Mouse (Mus musculus) midbrain, embryonic 12.5 days (tissue): ENCODE results near the gene Acot1. TPM values are rescaled to one million over a fixed set of nuclear protein-coding genes. Genes with fewer than 3 reads are reported as not detected.
"Not testable (repeated sequence)": the region's sequence is repeated elsewhere in the genome, so short reads cannot be mapped to it uniquely, and the experiment has no call there.

Source experiments
- ATAC-seq: fragments of 200-750 bp; cut with Nextera tagmentation; 2 replicates; pipeline ENCODE4 v1.8.0; 2017; ENCODE audit warnings: low read depth, moderate TSS enrichment, moderate library complexity; ENCODE audit not compliant: low FRiP score
- H3K27ac ChIP-seq: fragments of 300-500 bp; sonication (generic); replicated peaks from 2 replicates; pipeline ENCODE4 v1.5.1; 2016; ENCODE audit warnings: mild to moderate bottlenecking
- H3K27me3 ChIP-seq: fragments of 300-500 bp; sonication (generic); 2 replicates; pipeline ENCODE4 v1.6.1; 2016; ENCODE audit warnings: mild to moderate bottlenecking
- H3K36me3 ChIP-seq: fragments of 300-500 bp; sonication (generic); 2 replicates; pipeline ENCODE4 v1.6.1; 2016
- H3K4me1 ChIP-seq: fragments of 300-500 bp; sonication (generic); 2 replicates; pipeline ENCODE4 v1.6.1; 2016
- H3K4me2 ChIP-seq: fragments of 300-500 bp; sonication (generic); replicated peaks from 2 replicates; pipeline ENCODE4 v1.6.1; 2016; ENCODE audit warnings: mild to moderate bottlenecking, moderate library complexity
- H3K4me3 ChIP-seq: fragments of 300-500 bp; sonication (generic); 2 replicates; pipeline ENCODE4 v1.5.1; 2016; ENCODE audit warnings: mild to moderate bottlenecking
- H3K9ac ChIP-seq: fragments of 300-500 bp; sonication (generic); replicated peaks from 2 replicates; pipeline ENCODE4 v1.6.1; 2016; ENCODE audit warnings: mild to moderate bottlenecking, moderate library complexity
- H3K9me3 ChIP-seq: fragments of 300-500 bp; sonication (generic); 2 replicates; pipeline ENCODE4 v1.6.1; 2016; ENCODE audit warnings: mild to moderate bottlenecking
- WGBS: fragments of 180-500 bp; shearing (Covaris S2); methylation state at CpG from one replicate; pipeline ENCODE4 v1.1.7; 2016; 5-methylcytosine and 5-hydroxymethylcytosine counted together
- polyA plus RNA-seq: library from polyadenylated mRNA; unstranded; fragments of >200 nt; fragmentation: Nextera tagmentation; extraction: Ambion mirVana; gene quantifications from 2 replicates; pipeline ENCODE4 v1.2.1, GENCODE M21; 2016

The Acot1 gene
- polyA plus RNA-seq, 1 experiment from 2014 or later: 50.8 TPM

DNA sequence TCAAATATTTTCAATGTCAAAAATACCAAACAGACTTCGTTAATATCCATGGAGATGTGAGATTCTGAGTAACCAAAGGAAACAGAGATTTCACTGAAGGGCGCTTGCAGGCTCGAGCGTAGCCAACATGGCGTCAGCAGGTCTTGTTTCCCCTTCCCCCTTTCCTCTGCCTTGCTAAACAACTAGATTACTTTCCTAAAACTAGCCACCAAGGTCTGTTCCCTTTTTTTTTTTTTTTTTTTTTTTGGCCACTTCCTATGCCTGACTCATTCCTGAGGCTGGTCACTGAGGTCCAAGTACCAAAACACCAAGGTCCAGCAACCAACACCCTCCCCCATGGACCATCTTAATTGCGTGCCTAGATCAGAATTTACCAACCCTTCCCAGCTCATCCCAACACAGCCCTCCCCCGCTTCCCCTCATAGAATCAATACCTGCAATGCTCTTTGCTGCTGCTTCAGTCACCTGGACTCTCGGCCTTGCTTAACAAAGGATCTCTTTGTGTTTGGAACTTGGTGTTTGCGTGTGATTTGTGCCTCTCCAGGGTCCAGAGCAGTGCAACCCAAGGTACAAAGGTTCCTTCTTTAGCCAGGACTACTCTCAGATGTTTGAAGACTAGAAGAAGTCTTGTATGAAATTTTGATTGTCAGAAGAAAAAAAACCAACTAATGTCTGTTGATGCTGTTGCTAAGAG is 13.9 kb downstream of the Acot1 start:
- no peaks in the 10 kb centered on the region for H3K4me1 ChIP-seq
- no peak for ATAC-seq
- no peak overlapping the region for H3K27ac ChIP-seq
- no peak overlapping the region for H3K4me3 ChIP-seq
- whole genome bisulfite sequencing: 83% methylated on average over 9 of the region's 9 CpGs
- H3K9ac ChIP-seq: no peak overlapping the region
- H3K36me3 ChIP-seq: no peaks in the 10 kb centered on the region
- H3K27me3 ChIP-seq: no peaks in the 10 kb centered on the region
- no peak overlapping the region for H3K4me2 ChIP-seq
- H3K9me3 ChIP-seq: no peaks in the 10 kb centered on the region

DNA sequence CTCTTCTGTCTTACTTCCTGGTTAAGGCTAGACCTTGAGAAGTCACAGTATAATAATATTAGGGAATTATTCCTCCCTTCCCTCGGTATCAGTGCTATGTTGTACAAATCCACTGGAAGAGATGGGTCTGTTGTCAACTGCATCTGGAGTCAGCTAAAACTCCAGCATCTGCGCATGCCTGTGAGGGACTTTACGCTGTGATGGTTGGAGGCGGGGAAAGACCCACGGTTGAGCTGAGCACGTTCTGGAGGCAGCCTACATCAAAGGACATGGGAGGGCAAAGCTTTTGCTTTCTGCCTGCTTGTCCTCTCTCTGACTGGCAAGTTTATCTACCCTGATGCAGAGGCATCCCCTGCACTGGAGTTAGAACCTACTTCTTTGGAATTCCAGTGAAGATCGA is 16.6 kb downstream of the Acot1 start:
- H3K36me3 ChIP-seq: no peaks in the 10 kb centered on the region
- 82% methylated on average over 7 of the region's 7 CpGs for WGBS
- no peak overlapping the region for H3K4me3 ChIP-seq
- no peaks in the 10 kb centered on the region for H3K4me1 ChIP-seq
- no peaks in the 10 kb centered on the region for H3K9me3 ChIP-seq
- H3K27me3 ChIP-seq: no peaks in the 10 kb centered on the region
- ATAC-seq: no peak
- no peak overlapping the region for H3K4me2 ChIP-seq
- H3K27ac ChIP-seq: no peak overlapping the region
- H3K9ac ChIP-seq: no peak overlapping the region

DNA sequence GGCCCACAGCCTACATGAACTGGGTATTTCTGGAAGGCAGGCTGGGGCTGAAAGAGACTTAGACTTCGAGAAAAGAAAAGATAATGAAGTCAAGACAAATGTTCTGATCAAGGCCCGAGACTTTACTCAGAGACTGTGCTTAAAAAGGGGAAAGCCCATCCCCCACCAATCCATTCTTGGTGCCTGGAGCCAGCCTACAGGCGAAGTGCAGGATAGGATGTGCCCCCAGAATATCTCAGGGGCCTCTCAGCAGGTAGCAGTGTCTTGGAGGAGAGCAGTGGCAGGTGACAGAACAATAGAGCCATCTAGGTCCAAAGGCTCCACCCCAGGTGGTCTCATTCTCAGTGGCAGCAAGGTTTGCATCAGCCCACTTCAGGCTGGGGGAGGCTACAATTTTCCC is 19.0 kb downstream of the Acot1 start:
- 43% methylated on average over 3 of the region's 3 CpGs for WGBS

DNA sequence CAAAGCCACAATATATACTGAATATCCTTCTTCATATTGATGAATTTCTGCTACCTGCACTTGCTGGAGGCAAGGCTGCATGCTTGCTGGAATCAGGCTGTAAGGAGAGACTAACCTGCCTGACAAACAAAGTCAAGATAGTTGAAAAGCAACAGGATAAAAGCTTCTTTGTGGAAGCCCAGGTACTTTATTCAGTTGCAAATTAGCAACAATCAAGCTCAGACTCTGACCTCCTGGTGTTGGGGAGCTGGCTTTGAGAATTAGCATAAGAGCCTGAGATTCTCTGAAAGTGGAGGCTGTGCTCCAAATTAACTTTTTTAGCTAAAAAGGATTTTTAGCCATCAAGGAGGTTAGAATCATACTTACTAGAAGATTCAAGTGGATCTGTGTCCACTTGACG is 19.8 kb downstream of the Acot1 start:
- not testable (repeated sequence) for H3K27me3 ChIP-seq, H3K9ac ChIP-seq, H3K4me3 ChIP-seq, H3K36me3 ChIP-seq, H3K4me1 ChIP-seq, H3K27ac ChIP-seq, ATAC-seq, H3K9me3 ChIP-seq, H3K4me2 ChIP-seq
- 80% methylated on average over 1 of the region's 1 CpGs for WGBS

More for the DNA sequence above, 19.0 kb downstream of the Acot1 start:
- not testable (repeated sequence) for H3K27ac ChIP-seq, H3K4me3 ChIP-seq, ATAC-seq, H3K9me3 ChIP-seq, H3K27me3 ChIP-seq, H3K36me3 ChIP-seq, H3K9ac ChIP-seq, H3K4me1 ChIP-seq, H3K4me2 ChIP-seq

- no peaks in the 10 kb centered on the region for H3K9me3 ChIP-seq
- WGBS: 69% methylated on average over 4 of the region's 4 CpGs
- no peak for ATAC-seq
- no peak overlapping the region for H3K4me2 ChIP-seq
- no peak overlapping the region for H3K27ac ChIP-seq
- H3K36me3 ChIP-seq: no peaks in the 10 kb centered on the region
- H3K4me1 ChIP-seq: no peaks in the 10 kb centered on the region
- no peaks in the 10 kb centered on the region for H3K27me3 ChIP-seq
- no peak overlapping the region for H3K4me3 ChIP-seq
- H3K9ac ChIP-seq: no peak overlapping the region
Observed at GRCm38 (mm10) chr12:84030659-84031332, 21.5 kb downstream of the Acot1 start.

- Histone ChIP-seq H3K4me2 (no peak overlapping the region), H3K4me1 (no peaks in the 10 kb centered on the region), H3K9ac (no peak overlapping the region), H3K27ac (no peak overlapping the region), H3K36me3 (no peaks in the 10 kb centered on the region), H3K4me3 (no peak overlapping the region), H3K9me3 (no peaks in the 10 kb centered on the region), H3K27me3 (peaks cover 9% of the 10 kb centered on the region)
- ATAC-seq: no peak
- 91% methylated on average over 4 of the region's 4 CpGs for WGBS
Observed at GRCm38 (mm10) chr12:84032854-84033253, 23.6 kb downstream of the Acot1 start.

GRCm38 (mm10) chr12:84033302-84033701 is 24.0 kb downstream of the Acot1 start:
- WGBS: 85% methylated on average over 2 of the region's 2 CpGs
- not testable (repeated sequence) for H3K4me1 ChIP-seq, H3K36me3 ChIP-seq, H3K4me3 ChIP-seq, H3K27ac ChIP-seq, H3K9me3 ChIP-seq, ATAC-seq, H3K9ac ChIP-seq, H3K4me2 ChIP-seq
- peaks cover 11% of the 10 kb centered on the region for H3K27me3 ChIP-seq

- no peaks in the 10 kb centered on the region for H3K4me1 ChIP-seq
- no peak overlapping the region for H3K4me2 ChIP-seq
- no peaks in the 10 kb centered on the region for H3K36me3 ChIP-seq
- no peaks in the 10 kb centered on the region for H3K9me3 ChIP-seq
- H3K9ac ChIP-seq: no peak overlapping the region
- no peak for ATAC-seq
- H3K4me3 ChIP-seq: no peak overlapping the region
- H3K27me3 ChIP-seq: peaks cover 12% of the 10 kb centered on the region
- 75% methylated on average over 4 of the region's 4 CpGs for WGBS
- no peak overlapping the region for H3K27ac ChIP-seq
Observed at GRCm38 (mm10) chr12:84034108-84034507, 24.8 kb downstream of the Acot1 start.

GRCm38 (mm10) chr12:84038241-84038640 is 29.0 kb downstream of the Acot1 start, which contains the start of gene Acot4:
TSS of gene Acot4 (plus strand) at chr12:84038379.
- H3K36me3 ChIP-seq, H3K9me3 ChIP-seq, H3K4me1 ChIP-seq, ATAC-seq, H3K27ac ChIP-seq: not testable (repeated sequence)
- H3K9ac ChIP-seq: peak within 1 kb of the TSS; percentile 39; the same call in 1 of the 2 replicates
- H3K4me3 ChIP-seq: peak within 1 kb of the TSS; percentile 43
- 14% methylated on average over 24 of the region's 32 CpGs for WGBS
- H3K27me3 ChIP-seq: peaks cover 12% of the 10 kb centered on the region
- H3K4me2 ChIP-seq: peak within 1 kb of the TSS; percentile 60

GRCm38 (mm10) chr12:84038691-84039111 is 29.4 kb downstream of the Acot1 start, which contains the start of gene Gm49366:
TSS of gene Gm49366 (plus strand) at chr12:84038935.
- peaks cover 12% of the 10 kb centered on the region for H3K27me3 ChIP-seq
- not testable (repeated sequence) for ATAC-seq, H3K36me3 ChIP-seq, H3K9me3 ChIP-seq, H3K27ac ChIP-seq, H3K4me1 ChIP-seq
- H3K9ac ChIP-seq: peak within 1 kb of the TSS; percentile 39; the same call in 1 of the 2 replicates
- 2% methylated on average over 39 of the region's 39 CpGs for WGBS
- peak within 1 kb of the TSS; percentile 60 for H3K4me2 ChIP-seq
- H3K4me3 ChIP-seq: peak within 1 kb of the TSS; percentile 43

DNA sequence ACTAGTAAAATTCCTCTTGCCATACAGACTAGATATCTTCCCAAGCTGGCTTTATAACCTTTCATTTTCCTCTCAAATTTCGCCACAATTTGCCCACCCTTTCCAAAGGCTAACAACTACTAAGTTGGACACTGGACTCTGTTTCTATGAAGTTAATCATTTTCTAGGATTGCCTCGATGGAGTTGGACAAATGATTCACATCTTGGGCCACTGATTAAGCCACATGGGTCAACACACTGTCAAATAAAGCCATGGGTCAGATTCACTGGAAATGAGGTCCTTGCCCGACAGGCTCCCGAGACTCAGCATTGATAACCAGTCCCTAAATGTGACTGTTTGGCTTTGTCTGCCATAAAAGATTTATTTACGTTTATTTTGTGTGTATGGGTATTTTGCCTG is 33.0 kb downstream of the Acot1 start:
- no peak for ATAC-seq
- H3K36me3 ChIP-seq: no peaks in the 10 kb centered on the region
- 96% methylated on average over 5 of the region's 5 CpGs for WGBS
- no peak overlapping the region for H3K4me3 ChIP-seq
- H3K4me1 ChIP-seq: no peaks in the 10 kb centered on the region
- H3K27me3 ChIP-seq: peaks cover 8% of the 10 kb centered on the region
- no peak overlapping the region for H3K4me2 ChIP-seq
- peaks cover 9% of the 10 kb centered on the region; the same call in 1 of the 2 replicates for H3K9me3 ChIP-seq
- H3K9ac ChIP-seq: no peak overlapping the region
- H3K27ac ChIP-seq: no peak overlapping the region

DNA sequence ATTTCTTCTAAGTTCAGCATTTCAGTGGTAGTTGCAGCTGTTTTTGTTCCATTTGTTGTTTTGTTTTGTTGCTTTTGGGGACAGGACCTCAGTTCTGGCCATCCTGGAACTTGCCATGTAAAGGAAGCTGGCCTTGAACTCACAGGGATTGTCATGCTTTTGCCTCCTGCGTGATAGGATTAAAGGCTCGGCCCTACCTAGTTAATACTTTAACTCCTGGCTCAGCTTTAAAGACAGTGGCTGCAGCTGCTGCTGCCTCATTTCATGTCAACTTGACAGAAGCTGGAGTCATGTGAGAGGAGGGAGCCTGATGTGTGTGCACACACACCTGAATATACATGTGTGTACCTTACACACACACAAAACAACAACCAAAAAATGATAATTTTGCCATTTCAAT is 34.8 kb downstream of the Acot1 start:
- Histone ChIP-seq H3K9me3 (peaks cover 16% of the 10 kb centered on the region; the same call in 1 of the 2 replicates), H3K27ac (no peak overlapping the region), H3K27me3 (no peaks in the 10 kb centered on the region), H3K4me3 (no peak overlapping the region), H3K4me2 (no peak overlapping the region), H3K4me1 (no peaks in the 10 kb centered on the region), H3K9ac (no peak overlapping the region), H3K36me3 (no peaks in the 10 kb centered on the region)
- ATAC-seq: no peak
- 73% methylated on average over 2 of the region's 2 CpGs for WGBS
